Mouse (Mus musculus): ENCODE measurements around the gene Ergic1.

Gene Ergic1

DNA sequence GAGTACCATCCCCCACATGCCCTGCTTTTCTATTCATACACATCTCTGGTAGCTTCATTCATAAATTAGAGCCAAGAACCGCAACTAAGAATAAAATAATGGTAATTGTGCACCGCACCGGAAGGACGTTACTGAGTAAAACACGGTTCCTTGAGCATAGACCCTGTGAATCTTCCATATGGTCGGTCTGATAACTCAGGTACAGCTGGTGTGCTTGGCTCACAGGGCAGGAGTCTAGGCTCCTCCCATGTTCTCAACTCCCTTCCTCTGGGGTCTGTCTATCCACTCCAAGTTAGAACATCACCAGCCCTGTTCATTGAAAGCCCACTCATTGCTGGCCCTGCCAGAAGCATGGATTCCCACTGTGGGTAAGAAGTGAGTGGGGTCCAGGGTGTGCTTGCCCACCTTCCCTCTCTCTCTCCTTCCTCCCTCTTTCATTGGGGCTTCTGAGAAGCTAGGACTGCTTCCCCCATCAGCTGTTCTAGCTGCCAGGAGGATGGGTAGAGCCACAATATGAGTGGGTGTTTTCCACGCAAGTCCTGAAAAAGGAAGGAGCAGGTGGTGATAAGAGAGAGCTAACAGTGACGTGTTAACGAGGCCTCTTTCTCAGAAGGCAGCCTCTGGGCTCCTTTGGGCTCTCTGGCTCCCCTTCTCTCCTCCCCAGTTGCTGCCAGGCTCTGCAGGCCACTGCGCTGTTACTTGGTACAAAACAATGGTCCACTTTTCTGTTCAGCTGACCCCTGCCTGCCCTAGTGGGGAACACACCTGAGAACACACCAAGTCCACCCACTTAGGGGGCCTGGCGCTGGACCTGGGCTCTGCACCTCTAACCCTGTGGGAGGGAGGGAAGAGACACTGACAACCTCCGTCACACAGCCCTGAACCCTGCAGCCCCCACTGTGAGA is 14.7 kb downstream of the Ergic1 start:
- no peak for DNase-seq (ENCODE audit: low spot score)

DNA sequence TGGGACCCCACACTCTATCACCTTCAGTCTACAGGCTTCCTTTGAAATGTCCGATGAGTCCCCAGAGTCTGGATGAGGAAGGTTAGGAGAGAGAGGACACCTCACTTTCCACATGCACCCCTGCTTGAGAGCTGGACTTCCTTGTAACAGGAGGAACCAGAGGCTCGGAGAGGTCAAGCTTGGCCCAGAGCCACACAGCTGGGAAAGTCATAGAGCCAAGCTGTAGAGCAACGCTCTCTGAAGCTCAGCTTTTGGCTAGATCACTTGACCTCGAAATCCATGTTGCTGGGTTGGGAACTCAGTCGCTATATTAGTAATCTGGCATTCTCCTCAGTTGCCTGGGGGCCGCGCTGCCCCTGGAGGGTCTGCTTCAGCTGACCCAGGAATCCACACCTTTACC is 15.5 kb downstream of the Ergic1 start:
- DNase-seq (ENCODE audit: low spot score), result no peak

DNA sequence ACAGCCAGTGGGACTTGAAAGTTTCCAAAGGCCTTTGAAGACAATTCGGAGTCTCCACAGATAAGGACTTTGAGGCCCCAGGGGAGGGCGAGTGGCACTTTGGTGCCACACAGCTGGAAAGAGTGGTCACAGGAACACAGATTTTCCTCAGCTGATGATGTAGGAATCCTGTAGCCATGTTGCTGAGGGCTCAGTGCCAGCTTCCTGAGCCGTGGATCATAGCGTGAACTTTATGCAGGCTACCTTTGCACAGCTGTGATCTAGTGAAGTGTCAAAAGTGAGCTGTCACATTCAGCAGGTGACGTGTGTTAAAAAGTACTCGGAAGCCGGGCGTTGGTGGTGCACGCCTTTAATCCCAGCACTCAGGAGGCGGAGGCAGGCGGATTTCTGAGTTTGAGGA is 16.0 kb downstream of the Ergic1 start:
- DNase-seq (ENCODE audit: low spot score), result no peak

GRCm38 (mm10) chr17:26578162-26578561 is 16.9 kb downstream of the Ergic1 start:
- no peak for DNase-seq (ENCODE audit: low spot score)

DNA sequence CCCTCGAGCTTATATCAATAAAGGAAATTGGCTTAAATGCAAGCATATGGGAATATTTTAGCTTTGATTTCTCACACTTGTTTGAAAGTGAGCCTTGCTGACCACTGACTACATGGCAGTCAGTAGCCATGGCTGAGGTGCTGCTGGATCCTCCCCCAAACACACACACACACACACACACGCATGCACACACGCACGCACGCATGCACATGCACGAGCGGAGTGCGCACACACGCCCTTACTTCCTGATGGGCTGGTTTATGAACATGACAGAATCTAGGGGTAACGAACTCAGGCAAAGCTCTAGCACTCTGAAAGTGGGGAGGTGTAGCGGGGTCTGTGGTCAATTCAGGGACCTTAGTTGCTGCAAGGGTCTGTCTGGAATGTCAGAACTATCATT is 17.5 kb downstream of the Ergic1 start:
- no peak for DNase-seq (ENCODE audit: low spot score)

GRCm38 (mm10) chr17:26579396-26579795 is 18.1 kb downstream of the Ergic1 start:
- DNase-seq (ENCODE audit: low spot score), result no peak

- DNase-seq (ENCODE audit: low spot score), result no peak
Observed at GRCm38 (mm10) chr17:26580873-26581401, 19.6 kb downstream of the Ergic1 start.

DNA sequence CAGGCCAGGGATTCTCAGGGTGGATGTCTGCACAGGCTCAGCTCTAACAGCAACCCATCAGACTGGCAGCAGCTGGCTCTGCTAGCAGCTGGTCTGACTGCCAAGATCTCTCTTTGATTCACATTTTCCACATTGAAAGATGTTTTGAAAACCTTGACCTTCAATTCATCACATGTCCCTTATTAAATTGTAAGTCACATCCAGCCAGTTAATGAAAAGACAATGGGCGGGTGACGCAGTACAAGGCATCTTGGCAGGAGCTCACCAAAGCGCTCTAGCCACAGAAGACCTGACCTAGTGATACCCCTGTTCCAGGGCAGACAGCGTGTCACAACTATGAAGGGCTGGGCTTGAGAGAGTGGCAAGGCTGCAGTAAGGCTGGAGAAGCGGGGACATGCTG is 21.0 kb downstream of the Ergic1 start:
- DNase-seq (ENCODE audit: low spot score), result no peak

GRCm38 (mm10) chr17:26583056-26583455 is 21.8 kb downstream of the Ergic1 start:
- no peak for DNase-seq (ENCODE audit: low spot score)

DNA sequence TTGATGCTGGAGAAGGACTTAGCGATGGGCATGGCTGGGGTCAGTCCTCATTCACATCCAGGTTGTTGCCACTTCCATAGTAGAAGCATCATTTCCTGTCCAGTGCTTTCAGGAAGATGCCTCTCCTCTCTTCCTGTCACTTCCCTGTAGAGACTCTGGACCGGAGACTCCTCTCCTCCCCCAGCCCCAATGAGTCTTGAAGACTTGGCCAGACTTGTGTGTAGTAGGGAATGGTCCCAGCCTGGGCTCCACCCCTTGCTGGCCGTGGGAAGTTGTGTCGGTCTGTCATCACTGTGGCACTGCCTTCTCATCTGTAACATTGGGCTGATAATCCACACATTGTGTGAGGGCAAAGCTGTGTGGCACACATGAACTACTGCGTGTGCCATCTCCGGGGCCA is 22.3 kb downstream of the Ergic1 start:
- no peak for DNase-seq (ENCODE audit: low spot score)

- DNase-seq (ENCODE audit: low spot score), result no peak
Observed at GRCm38 (mm10) chr17:26584063-26584462, 22.8 kb downstream of the Ergic1 start.

- DNase-seq (ENCODE audit: low spot score), result no peak
Observed at GRCm38 (mm10) chr17:26584558-26585136, 23.4 kb downstream of the Ergic1 start.

DNA sequence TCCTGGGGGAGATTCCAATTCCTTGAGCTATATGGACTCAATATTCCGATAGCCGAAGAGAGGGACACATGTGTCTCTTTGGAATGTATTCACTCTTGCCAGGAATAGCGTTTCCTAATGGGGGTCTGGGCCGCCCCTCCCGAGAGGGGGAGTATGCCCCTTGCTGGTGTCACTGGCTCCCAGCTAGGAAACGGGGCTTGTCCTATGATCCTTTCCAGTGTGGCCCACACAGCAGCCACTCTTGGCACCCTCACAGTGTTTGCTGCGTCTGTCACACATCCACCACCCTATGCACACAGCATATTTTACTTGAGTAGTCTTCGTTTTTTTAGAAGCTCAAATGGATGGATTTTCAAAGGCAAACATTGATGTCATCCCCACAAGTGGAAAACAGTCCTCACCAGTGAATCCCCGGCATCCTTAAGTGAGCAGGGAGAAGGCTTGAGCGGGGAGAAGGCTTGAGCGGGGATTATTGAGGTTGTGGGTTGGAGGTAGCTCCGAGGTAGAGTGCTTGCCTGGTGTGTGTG is 26.7 kb downstream of the Ergic1 start:
- DNase-seq (ENCODE audit: low spot score), result no peak

GRCm38 (mm10) chr17:26592510-26592909 is 31.2 kb downstream of the Ergic1 start:
- no peak for DNase-seq (ENCODE audit: low spot score)

DNA sequence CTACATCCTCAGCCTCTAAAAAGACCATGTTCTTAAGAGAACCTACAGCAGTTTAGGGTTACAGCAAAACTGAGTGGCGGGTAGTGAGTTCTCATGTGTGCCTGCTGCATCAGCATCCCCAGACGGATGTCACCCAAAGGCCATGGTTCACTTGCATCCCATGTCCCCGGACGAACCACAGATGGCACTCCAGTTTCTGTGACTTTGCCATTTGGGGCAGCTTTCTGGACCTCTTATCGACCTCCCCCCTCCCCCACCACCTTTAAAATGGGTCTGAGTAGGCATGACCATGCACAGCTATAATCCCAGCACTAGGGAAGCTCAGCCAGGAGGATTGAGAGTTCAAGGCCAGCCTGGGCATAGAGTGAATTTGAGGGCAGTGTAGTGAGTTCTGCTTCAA is 31.9 kb downstream of the Ergic1 start:
- no peak for DNase-seq (ENCODE audit: low spot score)

DNA sequence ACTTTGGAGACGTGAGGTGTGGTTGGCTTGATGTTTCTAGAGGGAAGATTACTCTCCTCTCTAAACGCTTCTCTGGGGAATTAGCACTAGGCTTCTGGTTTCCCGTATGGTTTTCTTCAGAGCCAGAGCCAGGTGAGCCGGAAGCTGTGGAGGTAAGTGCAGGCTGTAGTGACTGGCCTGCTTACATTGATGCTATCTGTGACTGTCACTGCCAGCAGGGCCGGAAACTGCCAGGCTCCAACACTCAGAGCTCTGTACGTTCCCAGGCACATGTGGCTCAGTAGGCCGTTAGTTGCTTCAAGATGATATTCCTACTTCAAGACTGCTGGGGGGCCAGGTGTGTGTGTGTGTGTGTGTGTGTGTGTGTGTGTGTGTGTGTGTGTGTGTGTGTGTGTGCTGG is 32.9 kb downstream of the Ergic1 start:
- no peak for DNase-seq (ENCODE audit: low spot score)

DNA sequence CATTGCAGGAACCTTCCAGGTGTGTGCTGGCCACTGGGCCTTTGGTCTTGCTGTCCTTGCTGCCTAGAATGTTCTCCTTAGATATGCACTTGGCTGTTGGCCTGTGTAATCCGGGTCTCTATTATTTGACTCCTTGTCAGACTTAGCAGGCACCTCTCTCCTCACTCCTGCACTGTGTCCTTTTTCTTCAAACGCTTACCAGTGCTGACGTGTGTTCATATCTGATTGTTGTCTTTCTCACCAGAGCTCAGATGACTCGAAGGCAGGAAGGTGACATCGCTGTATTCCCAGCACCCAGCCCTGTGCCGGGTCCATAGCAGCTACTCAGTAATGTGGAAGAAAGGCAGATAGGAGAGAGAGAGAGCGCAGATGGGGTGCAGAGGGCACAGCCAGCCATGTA is 33.7 kb downstream of the Ergic1 start:
- no peak for DNase-seq (ENCODE audit: low spot score)

- no peak for DNase-seq (ENCODE audit: low spot score)
Observed at GRCm38 (mm10) chr17:26595448-26596167, 34.3 kb downstream of the Ergic1 start.

GRCm38 (mm10) chr17:26596168-26596658 is 34.9 kb downstream of the Ergic1 start:
- peak; percentile 57 for DNase-seq (ENCODE audit: low spot score)

GRCm38 (mm10) chr17:26596856-26597481 is 35.7 kb downstream of the Ergic1 start:
- DNase-seq (ENCODE audit: low spot score), result no peak

DNA sequence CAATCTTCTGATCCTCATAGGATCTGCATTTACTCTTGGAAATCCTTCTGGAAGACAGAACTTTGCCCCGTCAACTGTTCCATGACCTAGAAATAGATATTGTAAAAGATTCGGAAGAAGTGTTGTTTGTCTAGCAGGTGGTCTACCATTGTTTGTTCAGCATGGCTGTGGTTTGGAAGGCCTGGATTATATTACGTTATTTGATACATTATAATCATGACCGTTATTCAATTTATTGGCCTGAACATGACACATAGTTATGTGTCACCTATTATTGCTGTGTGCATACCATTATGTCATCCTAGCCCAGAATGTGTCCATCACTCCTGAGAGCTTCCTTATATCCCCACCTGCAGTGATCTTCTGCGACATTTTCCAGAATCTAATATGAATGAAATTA is 37.6 kb downstream of the Ergic1 start:
- DNase-seq (ENCODE audit: low spot score), result no peak

GRCm38 (mm10) chr17:26600913-26601447 is 39.7 kb downstream of the Ergic1 start:
- no peak for DNase-seq (ENCODE audit: low spot score)

All from layer of hippocampus, adult 11-12 months (tissue).